Mouse (Mus musculus): ENCODE results near the gene Tnfrsf13c.

DNA sequence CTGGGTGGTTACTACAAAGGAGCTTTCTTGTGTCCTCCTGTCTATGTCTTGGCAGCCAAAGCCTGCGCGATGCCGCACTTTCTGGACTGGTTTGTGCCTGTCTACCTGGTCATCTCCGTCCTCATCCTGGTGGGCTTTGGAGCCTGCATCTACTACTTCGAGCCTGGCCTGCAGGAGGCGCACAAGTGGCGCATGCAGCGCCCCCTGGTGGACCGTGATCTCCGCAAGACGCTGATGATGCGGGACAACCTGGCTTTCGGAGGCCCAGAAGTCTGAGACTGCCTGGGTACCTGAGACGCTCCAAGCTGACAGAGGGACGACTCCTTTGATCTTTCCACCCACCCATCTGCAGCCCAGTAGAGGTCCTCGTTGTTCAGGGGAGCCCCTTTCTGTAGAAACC lies 35.3 kb upstream of the Tnfrsf13c start:
- peak; percentile 99 for TF ChIP-seq CTCF (IDR thresholded peaks at IDR 0.05; ENCODE audit: low read depth)
- TF ChIP-seq EP300 (IDR thresholded peaks at IDR 0.05; ENCODE audit: low read depth): no peak
